15 mouse cellular contexts compared by ENCODE assay signal in genomic region chr2:122354191-122354929, GRCm38 (mm10). TPM values are rescaled to one million over a fixed set of nuclear protein-coding genes. Genes with fewer than 3 reads are reported as not detected.
DNase-seq lines count a peak whose midpoint lies in the region; ATAC-seq and TF ChIP-seq lines count a peak whose summit lies in the region.
"Had no signal": no experiment of that assay in that cellular context is flagged by ENCODE, and none has a peak within 500 bp of the region (broad histone marks: within the 10 kb centered on the region; RNA-seq: fewer than 3 reads in every experiment).

No protein-coding gene starts in this region.

- TF ChIP-seq POLR2A in cerebellum, adult 2 months (IDR thresholded peaks at IDR 0.05; ENCODE audit: borderline replicate concordance, insufficient read depth, low read length): no peak

- no peak overlapping the region for H3K4me2 ChIP-seq in hindbrain, embryonic 16.5 days (ENCODE audit: low read length)
- H3K4me2 ChIP-seq in hindbrain, embryonic 15.5 days: no peak overlapping the region
- 0 out of 2 replicates have a peak overlapping the region, but pooled peaks have one; percentile 3 for H3K4me2 ChIP-seq in neural tube, embryonic 12.5 days (replicated peaks)
- H3K4me2 ChIP-seq in forebrain, embryonic 13.5 days: no peak overlapping the region
- H3K4me2 ChIP-seq in heart, embryonic 12.5 days: no peak overlapping the region
- H3K4me2 ChIP-seq: liver, embryonic 12.5 days had no signal

- H3K9ac ChIP-seq in hindbrain, embryonic 16.5 days (ENCODE audit: low read depth, low read length): no peak overlapping the region
- no peak overlapping the region for H3K9ac ChIP-seq in hindbrain, embryonic 15.5 days
- H3K9ac ChIP-seq in neural tube, embryonic 12.5 days: no peak overlapping the region
- no peak overlapping the region for H3K9ac ChIP-seq in forebrain, embryonic 13.5 days
- no peak overlapping the region for H3K9ac ChIP-seq in heart, embryonic 12.5 days
- H3K9ac ChIP-seq: liver, embryonic 12.5 days had no signal

- peaks cover 60% of the 10 kb centered on the region for H3K4me1 ChIP-seq in hindbrain, embryonic 10.5 days (replicated peaks)
- peaks cover 36% of the 10 kb centered on the region for H3K4me1 ChIP-seq in hindbrain, embryonic 16.5 days (ENCODE audit: control insufficient read depth, insufficient read depth, low read depth, low read length)
- H3K4me1 ChIP-seq in cerebellum, adult 2 months (ENCODE audit: control insufficient read depth, insufficient read depth, low read length): peaks cover 75% of the 10 kb centered on the region
- peaks cover 54% of the 10 kb centered on the region for H3K4me1 ChIP-seq in hindbrain, embryonic 15.5 days (replicated peaks)
- peaks cover 52% of the 10 kb centered on the region for H3K4me1 ChIP-seq in neural tube, embryonic 12.5 days
- H3K4me1 ChIP-seq in forebrain, embryonic 13.5 days: peaks cover 53% of the 10 kb centered on the region
- H3K4me1 ChIP-seq in heart, embryonic 12.5 days (replicated peaks): peaks cover 23% of the 10 kb centered on the region

- TF ChIP-seq CTCF in cerebellum, adult 2 months (IDR thresholded peaks at IDR 0.05; ENCODE audit: borderline replicate concordance, insufficient read depth, low read depth, low read length): no peak

- H3K27ac ChIP-seq in hindbrain, embryonic 10.5 days: peak overlapping the region; percentile 76; the same call in 1 of the 2 replicates
- no peak overlapping the region for H3K27ac ChIP-seq in hindbrain, embryonic 16.5 days (ENCODE audit: low read depth, low read length)
- H3K27ac ChIP-seq in cerebellum, adult 2 months (ENCODE audit: insufficient read depth, low read length): peak overlapping the region; percentile 56
- H3K27ac ChIP-seq in hindbrain, embryonic 15.5 days (replicated peaks): peak overlapping the region; percentile 17; the same call in 1 of the 2 replicates
- H3K27ac ChIP-seq in neural tube, embryonic 12.5 days: no peak overlapping the region; the same call in 1 of the 2 replicates
- H3K27ac ChIP-seq in forebrain, embryonic 13.5 days: no peak overlapping the region
- H3K27ac ChIP-seq in heart, embryonic 12.5 days (ENCODE audit: poor library complexity, severe bottlenecking): no peak overlapping the region
- H3K27ac ChIP-seq: liver, embryonic 12.5 days had no signal

- no peak for DNase-seq in hindbrain, embryonic 10.5 days (ENCODE audit: low spot score)
- peak; percentile 81 to 88 for DNase-seq in cerebellum, adult 2 months
- DNase-seq in left cerebral cortex, postnatal 14 days (ENCODE audit: low spot score in 2 of 2): no peak
- DNase-seq: gastrocnemius, postnatal 10 days; heart, postnatal 36 days; right cerebral cortex, postnatal 14 days had no signal

- H3K27me3 ChIP-seq in hindbrain, embryonic 10.5 days (ENCODE audit: insufficient read depth, poor library complexity, severe bottlenecking): no peaks in the 10 kb centered on the region
- H3K27me3 ChIP-seq in hindbrain, embryonic 16.5 days (replicated peaks; ENCODE audit: control insufficient read depth, insufficient read depth, low read length): no peaks in the 10 kb centered on the region
- H3K27me3 ChIP-seq in cerebellum, adult 2 months (ENCODE audit: control insufficient read depth, insufficient read depth, low read length): no peaks in the 10 kb centered on the region
- H3K27me3 ChIP-seq in hindbrain, embryonic 15.5 days: no peaks in the 10 kb centered on the region
- no peaks in the 10 kb centered on the region for H3K27me3 ChIP-seq in neural tube, embryonic 12.5 days (replicated peaks)
- H3K27me3 ChIP-seq in forebrain, embryonic 13.5 days: peaks cover 26% of the 10 kb centered on the region
- H3K27me3 ChIP-seq in heart, embryonic 12.5 days (replicated peaks): no peaks in the 10 kb centered on the region
- H3K27me3 ChIP-seq: liver, embryonic 12.5 days had no signal

- no peak for ATAC-seq in hindbrain, embryonic 16.5 days
- ATAC-seq in hindbrain, embryonic 15.5 days (ENCODE audit: low FRiP score, low read depth): no peak
- ATAC-seq in neural tube, embryonic 12.5 days (ENCODE audit: low FRiP score, low read depth): no peak
- no peak for ATAC-seq in forebrain, embryonic 13.5 days
- ATAC-seq in heart, embryonic 12.5 days (ENCODE audit: insufficient number of reproducible peaks, low FRiP score): no peak
- ATAC-seq: CD4-positive, CD25-positive, alpha-beta regulatory T cell, adult 4 months; liver, embryonic 12.5 days had no signal

- WGBS in hindbrain, embryonic 10.5 days: 68% methylated on average over 12 of the region's 12 CpGs
- WGBS in hindbrain, embryonic 16.5 days: 52% methylated on average over 12 of the region's 12 CpGs
- 11% methylated on average over 12 of the region's 12 CpGs for WGBS in cerebellum, adult 2 months
- WGBS in hindbrain, embryonic 15.5 days: 49% methylated on average over 12 of the region's 12 CpGs
- WGBS in neural tube, embryonic 12.5 days: 62% methylated on average over 12 of the region's 12 CpGs
- 64% methylated on average over 12 of the region's 12 CpGs for WGBS in forebrain, embryonic 13.5 days
- WGBS in heart, embryonic 12.5 days: 61% methylated on average over 12 of the region's 12 CpGs

- H3K36me3 ChIP-seq in hindbrain, embryonic 10.5 days: peaks cover 82% of the 10 kb centered on the region
- H3K36me3 ChIP-seq in hindbrain, embryonic 16.5 days (ENCODE audit: control insufficient read depth, insufficient read depth, low read length): peaks cover 5% of the 10 kb centered on the region; the same call in 1 of the 2 replicates
- H3K36me3 ChIP-seq in hindbrain, embryonic 15.5 days: peaks cover 12% of the 10 kb centered on the region
- H3K36me3 ChIP-seq in neural tube, embryonic 12.5 days: peaks cover 30% of the 10 kb centered on the region
- H3K36me3 ChIP-seq in forebrain, embryonic 13.5 days (ENCODE audit: poor library complexity, severe bottlenecking): peaks cover 30% of the 10 kb centered on the region
- H3K36me3 ChIP-seq in heart, embryonic 12.5 days: peaks cover 25% of the 10 kb centered on the region

- H3K9me3 ChIP-seq in hindbrain, embryonic 10.5 days: no peaks in the 10 kb centered on the region
- H3K9me3 ChIP-seq in hindbrain, embryonic 16.5 days (ENCODE audit: control insufficient read depth, low read length): no peaks in the 10 kb centered on the region
- H3K9me3 ChIP-seq in hindbrain, embryonic 15.5 days: no peaks in the 10 kb centered on the region
- H3K9me3 ChIP-seq in neural tube, embryonic 12.5 days: no peaks in the 10 kb centered on the region
- H3K9me3 ChIP-seq in forebrain, embryonic 13.5 days (replicated peaks): no peaks in the 10 kb centered on the region
- no peaks in the 10 kb centered on the region for H3K9me3 ChIP-seq in heart, embryonic 12.5 days (replicated peaks)
- H3K9me3 ChIP-seq: liver, embryonic 12.5 days had no signal

- intact Hi-C loops in left cerebral cortex, postnatal 14 days (cut with DNase I): no loop called here

- no peak overlapping the region for H3K4me3 ChIP-seq in hindbrain, embryonic 10.5 days
- no peak overlapping the region for H3K4me3 ChIP-seq in hindbrain, embryonic 16.5 days (ENCODE audit: low read length)
- no peak overlapping the region for H3K4me3 ChIP-seq in cerebellum, adult 2 months (replicated peaks; ENCODE audit: insufficient read depth, low read depth, low read length)
- H3K4me3 ChIP-seq in hindbrain, embryonic 15.5 days: no peak overlapping the region
- no peak overlapping the region for H3K4me3 ChIP-seq in neural tube, embryonic 12.5 days
- H3K4me3 ChIP-seq in forebrain, embryonic 13.5 days: no peak overlapping the region
- H3K4me3 ChIP-seq in heart, embryonic 12.5 days: no peak overlapping the region
- H3K4me3 ChIP-seq: erythroblast, embryonic 14.5 days; liver, embryonic 12.5 days had no signal

RNA-seq across cellular contexts. Expression of gene Shf, which starts 14.6 kb away (rescaled TPM):
- polyA plus RNA-seq in hindbrain, embryonic 10.5 days (2016; fragmentation: Nextera tagmentation; extraction: Ambion mirVana): 8.8 and 9.6 TPM in 2 replicates
- 11.7 and 11.8 TPM in 2 replicates for polyA plus RNA-seq in hindbrain, embryonic 16.5 days (2015; fragmentation: Nextera tagmentation; extraction: Ambion mirVana)
- polyA plus RNA-seq in cerebellum, adult 2 months (2012; rRNA removed): 344 and 410 TPM in 2 replicates
- 11.1 and 12.6 TPM in 2 replicates for polyA plus RNA-seq in hindbrain, embryonic 15.5 days (2015; fragmentation: Nextera tagmentation; extraction: Ambion mirVana)
- polyA plus RNA-seq in neural tube, embryonic 12.5 days (2016; fragmentation: Nextera tagmentation; extraction: Ambion mirVana): 12.2 and 15.1 TPM in 2 replicates
- polyA plus RNA-seq in forebrain, embryonic 13.5 days (2015; fragmentation: Nextera tagmentation; extraction: Ambion mirVana): 6.2 and 6.8 TPM in 2 replicates
- 2.6 and 2.9 TPM in 2 replicates for polyA plus RNA-seq in heart, embryonic 12.5 days (2016; fragmentation: Nextera tagmentation; extraction: Ambion mirVana)
- total RNA-seq in left cerebral cortex, postnatal 14 days (2021): 10 to 100 TPM; 75.3 to 77.1 TPM

RNA-seq across cellular contexts. Expression of gene Duox1, which starts 38.9 kb away (rescaled TPM):
- 0.04 TPM in 1 of 2 replicates, not detected in the other for polyA plus RNA-seq in hindbrain, embryonic 10.5 days (2016; fragmentation: Nextera tagmentation; extraction: Ambion mirVana)
- 0.09 and 0.15 TPM in 2 replicates for polyA plus RNA-seq in hindbrain, embryonic 16.5 days (2015; fragmentation: Nextera tagmentation; extraction: Ambion mirVana)
- polyA plus RNA-seq in cerebellum, adult 2 months (2012; rRNA removed): 0.05 TPM in 2 replicates
- polyA plus RNA-seq in hindbrain, embryonic 15.5 days (2015; fragmentation: Nextera tagmentation; extraction: Ambion mirVana): 0.14 and 0.16 TPM in 2 replicates
- 0.10 and 0.15 TPM in 2 replicates for polyA plus RNA-seq in neural tube, embryonic 12.5 days (2016; fragmentation: Nextera tagmentation; extraction: Ambion mirVana)
- 0.04 TPM in 1 of 2 replicates, not detected in the other for polyA plus RNA-seq in forebrain, embryonic 13.5 days (2015; fragmentation: Nextera tagmentation; extraction: Ambion mirVana)
- polyA plus RNA-seq in heart, embryonic 12.5 days (2016; fragmentation: Nextera tagmentation; extraction: Ambion mirVana): 0.04 and 0.05 TPM in 2 replicates
- total RNA-seq in left cerebral cortex, postnatal 14 days (2021): under 1 TPM; 0.07 to 0.15 TPM
- total RNA-seq: layer of hippocampus, postnatal 14 days had no signal
- polyA plus RNA-seq: CD4-positive, CD25-positive, alpha-beta regulatory T cell, adult 4 months; erythroblast, embryonic 14.5 days; liver, embryonic 12.5 days had no signal

RNA-seq across cellular contexts. Expression of gene Duoxa1, which starts 40.8 kb away (rescaled TPM):
- not detected in 2 replicates for polyA plus RNA-seq in hindbrain, embryonic 10.5 days (2016; fragmentation: Nextera tagmentation; extraction: Ambion mirVana)
- 0.26 and 0.27 TPM in 2 replicates for polyA plus RNA-seq in hindbrain, embryonic 16.5 days (2015; fragmentation: Nextera tagmentation; extraction: Ambion mirVana)
- 0.19 TPM in 1 of 2 replicates, not detected in the other for polyA plus RNA-seq in cerebellum, adult 2 months (2012; rRNA removed)
- 0.23 and 0.52 TPM in 2 replicates for polyA plus RNA-seq in hindbrain, embryonic 15.5 days (2015; fragmentation: Nextera tagmentation; extraction: Ambion mirVana)
- polyA plus RNA-seq in neural tube, embryonic 12.5 days (2016; fragmentation: Nextera tagmentation; extraction: Ambion mirVana): 0.23 TPM in 1 of 2 replicates, not detected in the other
- not detected in 2 replicates for polyA plus RNA-seq in forebrain, embryonic 13.5 days (2015; fragmentation: Nextera tagmentation; extraction: Ambion mirVana)
- not detected in 2 replicates for polyA plus RNA-seq in heart, embryonic 12.5 days (2016; fragmentation: Nextera tagmentation; extraction: Ambion mirVana)
- total RNA-seq in left cerebral cortex, postnatal 14 days (2021): not detected
- total RNA-seq: layer of hippocampus, postnatal 14 days had no signal
- polyA plus RNA-seq: CD4-positive, CD25-positive, alpha-beta regulatory T cell, adult 4 months; erythroblast, embryonic 14.5 days; liver, embryonic 12.5 days had no signal

RNA-seq across cellular contexts. Expression of gene Duoxa2, which starts 55.7 kb away (rescaled TPM):
- polyA plus RNA-seq in hindbrain, embryonic 10.5 days (2016; fragmentation: Nextera tagmentation; extraction: Ambion mirVana): not detected in 2 replicates
- 0.19 and 0.36 TPM in 2 replicates for polyA plus RNA-seq in hindbrain, embryonic 16.5 days (2015; fragmentation: Nextera tagmentation; extraction: Ambion mirVana)
- not detected in 2 replicates for polyA plus RNA-seq in cerebellum, adult 2 months (2012; rRNA removed)
- 0.12 and 0.26 TPM in 2 replicates for polyA plus RNA-seq in hindbrain, embryonic 15.5 days (2015; fragmentation: Nextera tagmentation; extraction: Ambion mirVana)
- not detected in 2 replicates for polyA plus RNA-seq in neural tube, embryonic 12.5 days (2016; fragmentation: Nextera tagmentation; extraction: Ambion mirVana)
- not detected in 2 replicates for polyA plus RNA-seq in forebrain, embryonic 13.5 days (2015; fragmentation: Nextera tagmentation; extraction: Ambion mirVana)
- not detected in 2 replicates for polyA plus RNA-seq in heart, embryonic 12.5 days (2016; fragmentation: Nextera tagmentation; extraction: Ambion mirVana)
- total RNA-seq in left cerebral cortex, postnatal 14 days (2021): not detected
- total RNA-seq: gastrocnemius, postnatal 10 days; heart, postnatal 36 days; layer of hippocampus, postnatal 14 days had no signal
- polyA plus RNA-seq: CD4-positive, CD25-positive, alpha-beta regulatory T cell, adult 4 months; erythroblast, embryonic 14.5 days; liver, embryonic 12.5 days had no signal

RNA-seq across cellular contexts. Expression of gene Duox2, which starts 56.1 kb away (rescaled TPM):
- not detected in 2 replicates for polyA plus RNA-seq in hindbrain, embryonic 10.5 days (2016; fragmentation: Nextera tagmentation; extraction: Ambion mirVana)
- polyA plus RNA-seq in hindbrain, embryonic 16.5 days (2015; fragmentation: Nextera tagmentation; extraction: Ambion mirVana): 0.03 TPM in 1 of 2 replicates, not detected in the other
- polyA plus RNA-seq in cerebellum, adult 2 months (2012; rRNA removed): 0.03 and 0.11 TPM in 2 replicates
- not detected in 2 replicates for polyA plus RNA-seq in hindbrain, embryonic 15.5 days (2015; fragmentation: Nextera tagmentation; extraction: Ambion mirVana)
- 0.04 TPM in 1 of 2 replicates, not detected in the other for polyA plus RNA-seq in neural tube, embryonic 12.5 days (2016; fragmentation: Nextera tagmentation; extraction: Ambion mirVana)
- polyA plus RNA-seq in forebrain, embryonic 13.5 days (2015; fragmentation: Nextera tagmentation; extraction: Ambion mirVana): not detected in 2 replicates
- 0.13 TPM in 2 replicates for polyA plus RNA-seq in heart, embryonic 12.5 days (2016; fragmentation: Nextera tagmentation; extraction: Ambion mirVana)
- under 1 TPM in 1 of 2 experiments, not detected in 1; 0.09 TPM for total RNA-seq in left cerebral cortex, postnatal 14 days (2021)
- polyA plus RNA-seq: CD4-positive, CD25-positive, alpha-beta regulatory T cell, adult 4 months; erythroblast, embryonic 14.5 days; liver, embryonic 12.5 days had no signal

Comparison
In these comparisons a context has a peak if more than half of its experiments do, and no peak if none do; other contexts are left out.
1. H3K27ac ChIP-seq: peak in hindbrain, embryonic 10.5 days (single experiment), cerebellum, adult 2 months (single experiment) and hindbrain, embryonic 15.5 days (single experiment); none in hindbrain, embryonic 16.5 days (single experiment), neural tube, embryonic 12.5 days (single experiment), forebrain, embryonic 13.5 days (single experiment) and heart, embryonic 12.5 days (single experiment).
2. DNase-seq: peak in cerebellum, adult 2 months (2 of 2); none in hindbrain, embryonic 10.5 days (single experiment) and left cerebral cortex, postnatal 14 days (0 of 2).
3. RNA of gene Shf, which starts 14.6 kb away (polyA plus RNA-seq): 344 to 410 TPM in cerebellum, adult 2 months; 12.2 to 15.1 TPM in neural tube, embryonic 12.5 days, 11.1 to 12.6 TPM in hindbrain, embryonic 15.5 days, 11.7 to 11.8 TPM in hindbrain, embryonic 16.5 days, 8.8 to 9.6 TPM in hindbrain, embryonic 10.5 days, 6.2 to 6.8 TPM in forebrain, embryonic 13.5 days and 2.6 to 2.9 TPM in heart, embryonic 12.5 days; every median in the first group is over 10 times any median in the second.